Mouse (Mus musculus) heart, adult 9 months (tissue): ENCODE data around the gene Cdc16.
A peak's percentile ranks its signal among the peaks of the same experiment; 100 is the strongest.
"Not testable (repeated sequence)": the region's sequence is repeated elsewhere in the genome, so short reads cannot be mapped to it uniquely, and the experiment has no call there.

ENCODE experiments used
- DNase-seq, 2 experiments: peaks; one replicate each; pipeline ENCODE4 v3.0.0; 2022; ENCODE audit warnings: low spot score in 2 of 2

The Cdc16 gene

DNA sequence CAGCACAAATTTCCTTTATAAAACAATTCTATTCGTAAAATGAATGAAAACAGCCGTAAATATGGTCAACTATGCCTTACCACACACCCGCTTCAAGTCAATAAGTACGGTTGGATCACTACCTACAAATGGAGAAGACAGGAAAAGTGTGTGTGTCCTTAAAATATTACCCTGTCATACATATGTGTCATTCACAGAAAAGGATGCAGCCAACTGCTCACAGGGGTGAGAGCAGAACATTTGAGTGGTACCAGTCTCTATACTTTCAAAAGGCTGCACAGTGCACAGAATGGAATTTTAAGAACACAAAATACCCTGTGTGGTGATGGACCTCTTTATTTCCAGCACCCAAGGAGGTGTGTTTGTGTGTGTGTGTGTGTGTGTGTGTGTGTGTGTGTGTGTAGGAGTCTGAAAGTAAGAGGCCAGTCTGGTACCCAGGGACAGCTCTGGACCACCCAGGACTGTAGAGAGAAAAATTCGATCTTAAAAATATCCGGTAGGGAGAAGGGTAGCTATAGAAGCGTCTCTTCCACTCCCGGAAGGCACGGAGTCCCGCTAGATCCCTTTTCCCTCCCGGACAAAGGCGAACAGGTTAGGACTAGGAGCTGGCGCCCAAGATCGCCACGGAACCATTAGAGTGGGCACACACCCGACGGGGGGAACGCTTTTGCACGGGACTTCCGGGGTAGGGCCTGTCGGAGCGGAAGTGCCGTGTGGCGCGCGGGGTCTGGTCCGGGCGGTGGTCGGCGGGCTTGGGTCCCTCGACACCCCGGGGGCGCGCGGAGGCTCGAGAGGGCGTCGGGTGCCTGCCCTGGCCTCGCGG, at the start of gene Cdc16:
Gene Cdc16 (plus strand): TSS at position 695 of the 823 bp plus-strand sequence.
- peak; percentile 84 to 85 for DNase-seq

DNA sequence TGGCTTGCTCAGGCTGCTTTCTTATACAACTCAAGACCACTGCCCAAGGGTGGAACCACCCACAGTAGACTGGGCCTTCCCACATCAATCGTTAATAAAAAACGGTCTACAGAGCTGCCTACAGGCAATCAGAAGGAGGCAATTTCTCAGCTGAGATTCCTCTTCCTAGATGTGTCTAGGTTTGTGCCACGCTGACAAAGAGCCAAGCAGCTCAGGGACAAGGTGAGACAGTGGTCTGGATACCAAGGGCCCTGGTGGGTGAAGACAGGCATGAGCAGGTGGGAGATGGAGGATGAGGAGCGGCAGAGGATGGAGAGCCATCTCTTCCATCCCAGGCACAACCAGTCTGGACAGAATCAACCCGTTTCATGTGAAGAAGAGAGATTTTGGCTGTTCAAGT, 49.0 kb upstream of the Cdc16 start:
- DNase-seq = no peak

DNA sequence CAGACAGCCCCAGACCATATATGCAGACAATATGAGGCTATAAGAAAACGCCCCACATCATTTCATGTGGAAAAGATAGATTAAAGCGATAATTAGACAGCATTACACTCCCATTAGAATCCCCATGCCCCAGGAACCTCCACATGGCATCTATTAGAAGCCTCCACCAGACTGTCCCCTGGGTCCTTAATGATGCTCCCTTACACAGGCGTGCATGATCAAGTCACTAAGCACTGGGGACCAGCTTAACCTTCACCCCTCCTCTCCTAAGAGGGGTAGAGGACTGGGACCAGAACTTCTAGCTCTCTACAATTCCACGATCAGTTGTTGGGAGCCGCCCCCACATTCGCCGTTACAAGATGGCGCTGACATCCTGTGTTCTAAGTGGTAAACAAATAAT, 38.5 kb upstream of the Cdc16 start:
- no peak for DNase-seq

DNA sequence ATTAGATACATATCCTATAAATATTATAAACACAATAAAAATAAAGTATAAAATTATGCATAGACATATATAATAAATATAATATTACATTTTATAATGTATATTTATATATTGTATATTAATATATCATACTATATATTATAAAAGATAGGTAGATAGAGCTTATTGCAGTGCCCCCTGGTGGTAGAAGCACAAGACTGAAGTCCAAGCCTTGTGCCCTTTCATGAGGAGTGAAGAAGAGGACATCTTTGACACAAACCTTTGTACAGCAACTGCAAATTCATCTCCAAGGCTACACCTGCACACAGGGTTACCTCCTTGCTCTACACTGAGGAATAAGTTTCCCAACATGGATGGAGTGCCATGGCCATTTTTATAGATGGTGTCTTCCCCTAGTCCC, 31.8 kb upstream of the Cdc16 start:
- DNase-seq = peak in 1 of 2 experiments; percentile 38

DNA sequence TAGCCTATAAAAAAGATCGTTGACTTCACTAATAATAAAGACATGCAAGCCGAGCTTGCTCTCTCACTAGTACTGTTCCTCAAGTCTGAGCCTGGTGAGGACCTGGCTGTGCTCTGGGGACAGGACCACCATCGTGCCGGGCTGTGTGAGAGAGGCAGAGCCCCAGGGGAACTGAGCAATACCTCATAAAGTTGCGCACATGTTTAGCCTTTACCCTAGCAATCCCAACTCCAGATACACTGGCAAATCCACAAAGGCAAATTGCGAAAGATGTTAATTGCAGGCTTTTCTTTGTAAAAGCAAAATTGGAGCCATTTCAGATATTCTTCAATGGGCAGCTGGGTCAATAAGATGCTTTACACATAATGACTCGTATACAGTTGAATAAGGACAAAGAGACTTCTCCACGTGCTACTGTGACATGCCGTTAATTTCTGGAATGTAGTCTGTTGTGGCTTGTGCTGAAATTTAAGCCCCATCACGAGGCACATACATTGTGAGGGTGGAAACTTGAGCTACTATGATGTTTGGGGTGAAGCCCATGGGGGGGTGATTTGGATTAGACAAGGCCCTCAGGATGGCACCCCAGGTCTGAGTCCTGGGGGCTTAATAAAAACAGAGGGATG, 29.9 kb upstream of the Cdc16 start:
- DNase-seq = no peak

DNA sequence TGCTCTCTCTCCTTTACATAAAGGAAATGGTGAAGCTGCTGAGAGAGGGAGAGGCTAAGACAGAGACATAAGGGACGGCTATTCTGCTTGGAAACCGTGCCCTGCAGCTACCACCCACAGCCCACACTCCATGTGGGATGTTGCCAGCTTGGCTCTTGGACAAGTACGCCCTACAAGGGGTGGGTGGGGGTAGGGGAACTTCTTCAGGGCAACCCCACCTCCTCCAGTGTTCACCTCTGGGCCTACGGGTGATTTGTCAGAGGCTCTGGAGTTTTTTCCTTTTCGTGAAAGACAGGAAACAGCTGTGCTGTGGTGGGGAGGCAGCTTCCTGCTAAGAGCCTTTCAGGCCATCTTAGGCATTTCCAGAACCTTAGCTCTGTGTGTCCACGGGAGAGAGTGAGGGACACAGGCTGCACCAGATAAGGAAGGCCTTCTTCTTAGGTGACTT, 17.1 kb upstream of the Cdc16 start:
- peak; percentile 63 to 78 for DNase-seq

DNA sequence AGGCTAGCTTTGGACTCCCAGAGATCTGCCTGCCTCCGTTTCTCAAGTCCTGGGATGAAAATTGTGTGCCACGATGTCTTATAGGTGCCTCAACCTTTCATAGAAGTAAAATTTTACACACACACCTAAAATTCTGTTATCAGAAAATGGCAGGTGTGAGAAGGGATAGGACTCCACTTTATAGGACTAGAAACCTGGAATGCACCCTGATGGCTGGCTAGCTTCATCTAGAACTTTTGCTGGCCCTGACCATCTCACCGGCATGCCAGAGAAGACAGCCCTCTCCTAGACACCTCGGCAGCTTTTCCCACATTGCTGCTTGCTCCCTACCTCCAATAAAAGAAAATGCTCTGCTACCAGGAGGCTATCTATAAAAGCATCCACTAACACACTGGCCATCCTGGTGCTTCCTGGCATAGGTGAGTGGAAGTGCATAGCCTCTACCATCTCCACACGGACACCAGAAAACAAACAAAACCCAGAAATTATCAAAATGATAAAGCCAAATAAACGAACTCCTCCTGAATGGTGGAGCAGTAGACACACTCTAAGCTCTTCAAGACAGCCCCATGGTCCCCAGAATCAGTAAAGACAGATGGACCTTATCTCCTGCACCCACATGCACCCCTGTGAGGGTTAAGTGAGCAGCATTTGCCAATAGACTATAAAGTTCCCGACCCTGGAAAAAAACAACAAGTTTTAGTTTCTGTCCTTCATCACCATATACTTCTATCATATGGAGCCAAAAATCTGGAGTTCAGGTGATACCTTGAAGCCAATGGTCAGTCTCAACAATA, 16.5 kb upstream of the Cdc16 start:
- no peak for DNase-seq

DNA sequence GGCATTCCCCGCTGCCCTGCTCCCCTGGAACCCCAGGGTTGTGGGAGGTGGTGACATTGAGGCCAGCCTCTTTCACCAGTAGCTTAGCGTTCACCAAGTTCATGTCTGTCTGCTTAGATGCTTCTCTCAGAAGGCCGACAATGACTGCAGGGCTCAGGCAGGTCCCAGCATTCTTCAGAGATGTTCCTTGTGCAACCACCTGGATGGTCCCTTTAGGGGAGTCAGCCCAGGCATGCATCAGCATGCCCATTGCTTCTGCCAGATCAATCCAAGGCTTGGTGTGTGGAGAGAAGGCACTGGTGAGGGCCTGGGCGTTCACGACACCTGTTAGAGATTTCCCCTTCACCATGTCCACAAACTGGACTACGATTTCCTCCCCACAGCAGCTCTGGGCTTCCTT, 11.3 kb upstream of the Cdc16 start:
- DNase-seq = not testable (repeated sequence)

DNA sequence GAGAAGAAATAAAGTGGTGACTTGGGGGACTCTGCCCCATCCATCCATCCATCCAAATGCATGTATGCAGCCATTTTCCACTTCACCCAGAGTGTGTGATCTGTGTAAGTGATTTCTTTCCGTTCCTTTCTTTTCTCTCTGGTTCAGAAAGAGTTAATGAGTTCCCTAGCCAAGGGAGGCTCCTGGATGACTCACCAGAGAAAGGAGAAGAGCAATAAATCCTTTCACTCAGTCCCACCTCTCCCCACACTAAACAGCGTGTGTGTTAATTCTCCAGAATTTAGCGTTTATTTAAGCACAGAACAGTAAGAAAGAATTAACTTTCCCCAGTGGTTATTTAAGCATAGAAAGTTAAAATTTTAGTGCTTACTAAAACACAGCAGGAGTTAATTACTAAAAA, 9.8 kb upstream of the Cdc16 start:
- DNase-seq = no peak

DNA sequence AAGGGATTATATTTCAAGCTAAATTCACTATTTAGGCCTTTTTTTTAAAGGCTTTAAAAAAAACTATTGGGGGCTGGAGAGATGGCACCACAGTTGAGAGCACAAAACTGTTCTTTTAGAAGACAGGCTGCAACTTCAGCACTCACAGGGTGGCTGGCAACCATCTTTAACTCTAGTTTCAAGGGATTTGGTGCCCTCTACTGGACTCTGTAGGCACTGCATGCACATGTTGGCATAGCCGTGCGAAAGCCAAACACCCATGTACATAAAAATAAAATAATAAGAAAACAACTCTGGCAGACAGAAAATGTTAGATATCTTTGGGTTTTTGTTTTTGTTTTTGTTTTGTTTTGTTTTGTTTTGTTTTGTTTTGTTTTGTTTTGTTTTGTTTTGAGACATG, 3.8 kb upstream of the Cdc16 start:
- DNase-seq = peak; percentile 32 to 71

DNA sequence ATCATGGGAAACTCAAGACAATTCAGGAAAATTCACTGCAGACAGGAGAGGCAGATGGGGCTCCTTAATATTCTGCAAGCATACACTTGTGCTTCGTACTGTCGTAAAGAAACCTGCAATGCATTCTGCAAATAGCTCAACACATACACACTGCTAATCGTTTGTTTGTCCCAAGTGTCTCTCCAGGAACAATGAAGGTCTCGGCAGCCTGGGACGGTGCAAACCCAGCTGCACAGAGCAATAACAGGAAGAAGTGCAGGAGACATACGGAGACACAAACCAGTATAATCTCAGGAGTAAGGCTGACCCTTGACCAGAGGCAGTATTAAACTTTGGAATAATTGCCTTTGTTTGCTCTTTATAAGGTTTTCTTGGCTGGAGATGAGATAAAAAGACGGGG, 996 bp upstream of the Cdc16 start:
- DNase-seq = no peak

DNA sequence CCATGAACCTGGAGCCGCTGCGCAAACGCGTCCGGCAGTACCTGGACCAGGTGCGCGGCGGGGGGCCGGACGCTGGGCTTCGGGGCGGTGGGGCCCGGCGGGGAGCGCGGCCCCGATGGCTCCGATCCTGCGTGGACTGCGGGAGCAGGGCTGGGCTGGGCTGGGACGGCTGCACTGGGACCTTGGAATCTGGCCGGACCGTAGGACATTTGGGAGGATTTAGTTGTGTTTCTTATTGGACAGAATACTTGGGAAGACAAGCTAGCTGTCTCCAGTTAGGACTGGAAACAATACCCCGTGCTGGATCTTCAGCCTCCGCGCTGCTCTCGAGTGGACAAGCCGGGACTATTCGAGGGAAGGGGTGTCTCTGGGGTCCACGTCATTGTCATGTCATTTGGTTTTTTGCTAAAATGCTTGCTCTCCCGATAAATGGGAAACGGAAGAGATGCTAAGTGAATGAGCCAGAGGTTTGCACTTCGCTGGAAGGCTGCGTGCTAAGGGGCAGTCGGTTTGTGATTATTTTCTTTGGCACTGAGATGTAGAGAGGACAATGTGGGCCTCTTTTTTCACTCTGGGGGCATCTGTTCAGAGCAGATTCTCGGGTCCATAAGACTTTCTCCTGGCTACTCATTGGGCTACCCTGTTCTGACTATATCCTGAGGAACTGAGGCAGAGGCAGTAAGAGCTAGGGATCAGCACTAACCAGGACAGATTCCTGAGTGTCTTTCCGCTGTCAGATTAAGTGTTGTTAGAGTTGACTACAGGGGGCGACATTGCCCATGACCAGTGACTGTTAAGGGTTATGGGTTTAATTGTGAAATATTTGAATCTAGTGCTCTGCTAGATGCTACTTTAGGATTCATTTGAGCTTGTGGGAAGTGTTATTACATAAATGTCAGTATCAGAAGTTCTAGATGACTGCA, 590 bp downstream of the Cdc16 start:
- DNase-seq = peak; percentile 17 to 34

DNA sequence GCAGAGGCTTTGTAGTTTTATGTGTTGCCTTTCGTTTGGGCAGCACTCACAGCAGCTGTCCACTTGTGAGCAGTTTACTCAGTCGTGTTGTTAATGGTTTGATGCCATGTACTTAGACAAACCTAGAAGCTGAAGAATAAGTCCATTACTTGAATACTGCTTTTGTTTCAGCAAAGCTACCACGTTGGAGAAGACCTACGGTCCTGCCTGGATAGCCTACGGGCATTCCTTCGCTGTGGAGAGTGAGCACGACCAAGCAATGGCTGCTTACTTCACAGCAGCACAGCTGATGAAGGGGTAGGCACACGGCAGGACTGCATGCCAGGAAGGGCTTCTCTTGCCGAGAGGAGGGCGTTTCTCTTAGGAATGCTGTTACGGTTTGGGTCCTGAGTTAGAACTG, 11.7 kb downstream of the Cdc16 start:
- DNase-seq = no peak

DNA sequence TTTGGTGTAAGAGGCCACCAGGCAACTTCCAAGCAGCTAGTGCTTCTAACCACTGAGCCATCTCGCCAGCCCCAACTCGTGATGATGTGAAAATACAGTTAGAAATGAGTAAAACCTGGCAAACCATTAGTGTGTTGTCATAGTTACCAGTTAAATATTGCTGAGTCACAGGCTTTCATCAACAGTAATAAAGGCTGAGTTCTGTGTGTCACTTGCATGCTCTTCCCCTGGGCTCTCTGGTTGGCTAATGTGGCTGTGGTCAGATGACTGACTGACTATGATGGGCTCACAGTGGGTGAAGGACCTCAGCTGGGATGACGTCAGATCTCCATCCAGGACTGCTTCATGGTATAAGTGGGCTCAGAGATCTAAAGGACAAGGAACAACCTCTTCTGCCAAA, 23.1 kb downstream of the Cdc16 start:
- DNase-seq = no peak

DNA sequence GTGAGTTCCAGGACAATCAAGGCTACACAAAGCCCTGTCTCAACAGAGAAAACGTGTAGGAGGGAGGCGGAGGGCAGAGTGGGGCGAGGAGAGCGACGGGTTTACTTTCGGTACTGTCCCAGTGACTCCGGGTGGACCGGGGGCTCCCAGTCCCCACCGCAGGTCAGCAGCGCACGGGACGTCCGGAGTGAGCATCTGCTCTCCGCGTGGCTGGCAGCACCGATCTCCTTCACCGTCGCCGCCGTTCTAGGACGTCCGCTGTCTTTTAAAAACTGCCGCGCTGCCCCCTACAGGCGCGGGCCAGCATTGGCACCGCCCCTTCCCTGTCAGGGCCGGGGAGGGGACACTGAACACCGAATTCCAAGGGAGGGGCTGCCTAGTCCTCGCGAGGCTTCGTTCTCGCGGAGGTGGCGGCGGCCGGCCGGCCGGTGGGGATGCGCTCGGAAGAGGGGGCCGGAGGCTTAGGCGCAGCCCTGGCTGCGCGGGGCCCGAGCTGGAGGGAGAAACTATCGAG, 27.8 kb downstream of the Cdc16 start, which contains the start of gene Upf3a:
Gene Upf3a (plus strand): TSS at position 366 of the 514 bp plus-strand sequence.
- peak; percentile 90 for DNase-seq

DNA sequence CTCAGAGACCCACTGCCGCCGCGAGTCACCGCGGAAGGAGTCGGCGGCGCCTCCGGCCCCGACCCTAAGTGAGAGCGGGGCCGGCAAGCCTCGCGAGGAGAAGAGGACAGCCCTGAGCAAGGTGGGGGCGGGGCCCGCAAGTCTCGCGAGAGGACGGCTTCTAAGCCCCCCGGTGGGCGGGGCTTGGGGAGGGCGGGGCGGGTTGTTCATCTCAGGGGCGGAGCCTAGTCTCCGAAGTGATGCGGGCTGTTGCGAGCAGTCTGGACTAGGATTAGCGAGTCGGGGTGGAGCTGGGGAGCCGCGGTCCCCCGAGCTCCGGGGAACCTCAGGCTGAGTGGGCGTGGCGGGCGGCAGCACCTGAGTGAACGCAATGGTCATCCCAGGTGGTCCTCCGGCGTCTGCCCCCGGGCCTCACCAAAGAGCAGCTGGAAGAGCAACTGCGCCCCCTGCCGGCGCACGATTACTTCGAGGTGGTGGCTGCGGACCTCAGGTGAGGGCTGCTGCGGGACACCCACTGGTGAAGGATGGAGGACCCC, 28.4 kb downstream of the Cdc16 start:
- DNase-seq = peak; percentile 92 to 94

DNA sequence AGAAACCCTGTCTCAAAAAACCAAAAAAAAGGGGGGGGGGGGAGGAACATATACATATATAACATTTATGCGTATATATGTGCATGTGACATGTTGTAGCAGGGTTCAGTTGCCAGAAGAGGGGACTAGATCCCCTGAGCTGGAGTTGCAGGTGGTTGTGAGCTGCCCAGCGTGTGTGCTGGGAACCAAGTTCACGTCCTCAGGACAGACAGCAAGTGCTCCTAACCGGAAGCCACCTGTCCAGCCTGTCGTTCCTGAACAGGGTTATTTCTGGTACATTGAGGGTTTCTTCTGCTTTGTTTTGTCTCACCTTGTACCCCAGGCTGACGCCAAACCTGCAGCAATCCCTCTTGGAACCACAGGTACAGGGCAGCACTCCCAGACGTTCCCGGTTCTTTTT, 32.1 kb downstream of the Cdc16 start:
- DNase-seq = no peak

DNA sequence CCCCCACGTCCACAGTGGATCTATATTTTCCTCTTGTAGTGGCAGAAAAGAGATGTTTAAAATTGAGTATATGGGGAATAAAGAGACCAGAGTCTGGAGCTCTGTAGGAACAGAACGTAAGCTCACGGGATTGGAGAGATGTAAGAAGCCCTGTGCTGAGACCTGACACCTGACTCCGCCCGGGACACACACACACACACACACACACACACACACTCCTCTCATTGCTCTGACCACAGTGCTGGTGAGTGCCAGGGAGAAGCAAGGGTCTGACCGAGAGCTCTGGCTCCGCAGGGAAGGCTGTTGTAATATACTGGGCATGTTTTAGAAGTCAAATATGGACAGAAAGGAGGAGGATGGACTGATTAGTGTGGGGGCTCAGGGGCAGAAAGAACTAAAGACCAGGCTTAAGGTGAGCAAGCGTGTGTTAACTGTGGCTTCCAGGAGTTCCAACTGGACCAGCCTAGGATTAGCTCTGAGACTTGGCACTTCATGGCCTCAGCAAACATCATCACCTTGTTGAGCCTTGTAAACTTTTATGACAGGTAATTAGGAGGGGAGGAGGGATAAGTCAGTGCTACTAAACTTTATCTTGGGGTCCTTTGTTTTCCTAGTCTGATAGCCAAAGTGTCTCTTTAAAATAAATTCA, 35.7 kb downstream of the Cdc16 start:
- DNase-seq = no peak

DNA sequence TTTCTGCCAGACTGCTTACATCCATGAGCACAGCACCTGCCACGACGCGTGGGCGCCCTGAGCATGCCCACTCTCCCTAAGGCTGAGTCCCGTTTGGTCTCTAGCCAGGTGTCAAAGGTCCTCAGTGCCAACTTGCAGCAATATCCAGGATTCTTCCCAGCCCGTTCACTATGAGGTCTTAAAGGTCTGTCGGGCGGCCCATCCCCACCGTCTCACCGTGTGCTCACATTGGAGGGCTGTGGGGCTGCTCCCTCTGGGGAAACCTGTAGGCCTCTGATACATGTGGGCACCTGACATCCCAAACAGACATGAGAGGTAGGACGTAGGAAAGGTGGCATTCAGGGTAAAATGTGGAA, 36.2 kb downstream of the Cdc16 start:
- DNase-seq = no peak

DNA sequence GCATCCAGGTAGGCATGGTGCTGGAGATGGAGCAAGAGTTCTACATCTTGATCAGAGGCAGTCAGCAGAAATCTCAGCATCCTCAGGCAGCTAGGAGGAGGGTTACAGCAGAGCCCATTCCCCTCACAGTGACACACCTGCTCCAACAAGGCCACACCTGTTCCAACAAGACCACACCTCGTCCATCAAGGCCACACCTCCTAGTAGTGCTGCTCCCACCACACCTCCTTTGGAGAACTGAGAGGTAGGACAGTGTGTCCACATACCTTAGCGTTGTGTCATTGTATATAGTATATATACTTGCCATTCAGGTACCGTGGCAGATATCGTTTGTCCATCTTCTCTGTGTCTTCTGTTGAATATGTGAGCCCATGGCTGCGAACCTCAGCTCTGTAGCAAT, 40.2 kb downstream of the Cdc16 start:
- no peak for DNase-seq
